Mouse (Mus musculus) MN1 (cell line): ENCODE measurements around the gene Arhgef17.

ENCODE experiments used
- DNase-seq: peaks from one replicate; pipeline ENCODE4 v3.0.0-alpha.2; 2016; ENCODE audit warnings: low spot score

Gene Arhgef17

DNA sequence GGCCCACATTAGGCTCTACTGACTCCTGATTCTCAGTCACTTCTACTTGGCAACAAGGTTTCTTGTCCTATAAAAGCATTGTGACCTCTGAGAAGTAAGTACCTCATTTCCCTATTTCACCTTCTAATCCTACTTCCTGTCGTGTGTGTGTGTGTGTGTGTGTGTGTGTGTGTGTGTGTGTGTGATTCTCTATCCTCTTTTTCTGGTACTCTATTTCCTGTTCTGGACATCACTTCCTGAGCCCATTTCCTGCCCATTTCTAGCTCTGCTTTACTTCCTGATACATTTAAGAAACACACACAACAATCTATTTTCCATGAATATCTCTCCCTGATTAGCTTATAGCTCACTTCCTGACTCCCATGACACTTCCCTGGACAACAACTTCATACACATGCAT, 56.1 kb downstream of the Arhgef17 start:
- no peak for DNase-seq

DNA sequence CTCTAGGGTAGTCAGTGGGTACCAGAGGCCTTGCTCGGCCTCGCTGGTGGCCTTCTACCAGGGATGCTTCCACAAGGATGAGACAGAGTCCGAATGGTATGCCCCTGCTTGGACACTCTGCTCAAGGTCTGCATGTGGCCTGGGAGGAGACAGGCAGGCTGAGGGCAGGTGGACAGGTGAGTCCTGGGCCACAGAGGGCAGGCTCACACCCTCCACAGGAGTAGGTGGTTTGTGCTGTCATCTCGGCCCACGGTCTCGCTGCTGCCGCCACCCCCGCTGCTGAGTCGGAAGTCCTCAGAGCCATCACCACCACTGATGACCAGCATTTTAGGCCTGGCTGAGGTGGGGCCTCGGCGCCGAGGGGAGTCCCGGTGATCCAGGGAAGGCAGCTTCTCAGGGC, 58.7 kb downstream of the Arhgef17 start:
- no peak for DNase-seq

DNA sequence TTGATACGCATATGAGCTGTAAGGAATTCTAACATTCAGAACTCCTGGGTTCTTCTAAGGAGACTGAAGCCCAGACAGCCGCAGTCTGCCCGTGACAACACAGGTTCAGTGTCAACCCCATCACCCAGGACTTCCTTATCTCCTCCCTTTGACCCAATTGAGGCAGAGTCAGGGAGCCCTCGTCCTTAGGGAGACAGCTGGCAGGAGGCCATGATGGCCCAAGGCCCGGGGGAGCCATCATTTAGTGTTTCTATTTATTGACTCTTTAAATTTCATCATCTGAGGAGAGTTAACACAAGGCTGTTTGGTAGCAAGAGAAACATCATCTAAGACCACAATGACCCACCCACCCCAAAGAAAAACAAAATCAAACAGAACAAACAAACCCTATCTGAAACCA, 60.0 kb downstream of the Arhgef17 start:
- DNase-seq, result no peak

DNA sequence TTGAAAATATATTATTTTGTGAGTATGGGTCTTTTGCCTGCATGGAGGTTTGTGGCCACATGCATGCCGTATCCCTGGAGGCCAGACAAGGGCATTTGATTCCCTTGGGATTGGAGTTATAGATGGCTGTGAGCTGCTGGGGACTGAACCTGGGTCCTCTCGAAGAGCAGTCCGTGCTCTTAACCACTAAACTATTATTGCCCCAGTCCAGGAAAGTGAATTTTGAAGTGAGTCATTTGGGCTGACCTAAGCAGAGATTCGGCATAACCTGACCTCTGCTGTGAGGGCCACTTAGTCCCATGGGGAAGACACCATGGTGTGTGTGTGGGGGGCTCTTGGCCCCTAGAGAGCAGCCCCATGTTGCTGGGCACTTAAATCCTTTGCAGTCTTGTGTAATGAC, 60.6 kb downstream of the Arhgef17 start:
- no peak for DNase-seq

DNA sequence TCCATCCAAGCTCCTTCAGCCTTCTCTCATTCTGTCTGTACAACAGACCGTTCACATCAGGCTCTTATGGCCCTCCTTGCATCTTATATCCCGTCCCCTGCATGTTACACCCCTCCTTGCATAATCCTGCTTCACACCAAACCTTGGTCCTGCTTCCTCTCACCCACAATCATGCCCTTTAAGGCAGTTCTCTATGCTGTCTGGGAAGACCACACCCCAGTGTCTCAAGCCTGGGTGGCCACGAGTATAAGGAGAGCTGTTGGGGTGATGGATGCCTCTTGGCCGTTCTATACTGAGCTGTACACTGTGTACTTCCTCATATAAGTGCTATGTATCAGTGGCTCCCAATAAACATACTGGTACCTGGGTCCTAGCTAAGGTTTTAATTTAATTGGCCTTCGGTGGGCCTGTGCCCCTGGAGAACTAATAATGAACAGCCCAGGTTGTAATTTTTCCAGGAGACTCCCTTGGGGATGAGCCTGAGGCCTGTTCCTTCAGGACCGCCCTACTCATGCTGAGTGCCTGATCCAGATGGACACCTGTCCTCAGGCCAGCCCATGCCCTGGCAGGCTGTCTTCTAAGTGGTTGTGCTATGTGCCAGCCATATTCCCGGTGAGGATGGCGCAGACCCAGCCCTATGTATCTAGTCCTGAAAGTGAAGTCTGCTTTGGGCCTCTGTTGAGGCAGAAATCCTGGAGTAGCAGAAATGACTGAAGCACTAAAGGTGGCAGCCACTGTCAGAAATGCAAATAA, 61.9 kb downstream of the Arhgef17 start:
- no peak for DNase-seq

DNA sequence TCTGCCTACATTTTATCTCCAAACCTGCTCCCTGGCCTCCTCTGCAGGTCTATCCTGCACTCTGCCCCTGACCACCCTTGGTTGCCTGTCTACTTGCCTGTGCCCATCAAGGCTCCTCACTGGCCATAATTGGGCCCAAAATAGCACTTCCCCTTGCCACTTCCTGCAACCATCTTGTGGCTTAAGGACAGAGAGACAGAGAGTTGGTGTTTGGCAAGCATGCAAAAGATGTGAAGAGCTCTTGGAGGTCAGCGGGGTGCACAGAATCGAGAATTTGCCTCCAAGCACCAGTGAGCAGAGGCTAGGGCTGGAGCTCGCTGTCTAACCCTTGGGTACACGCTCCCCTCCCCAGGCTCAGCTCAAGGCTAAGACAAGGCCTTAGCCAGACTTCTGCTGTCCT, 63.4 kb downstream of the Arhgef17 start:
- DNase-seq, result no peak

DNA sequence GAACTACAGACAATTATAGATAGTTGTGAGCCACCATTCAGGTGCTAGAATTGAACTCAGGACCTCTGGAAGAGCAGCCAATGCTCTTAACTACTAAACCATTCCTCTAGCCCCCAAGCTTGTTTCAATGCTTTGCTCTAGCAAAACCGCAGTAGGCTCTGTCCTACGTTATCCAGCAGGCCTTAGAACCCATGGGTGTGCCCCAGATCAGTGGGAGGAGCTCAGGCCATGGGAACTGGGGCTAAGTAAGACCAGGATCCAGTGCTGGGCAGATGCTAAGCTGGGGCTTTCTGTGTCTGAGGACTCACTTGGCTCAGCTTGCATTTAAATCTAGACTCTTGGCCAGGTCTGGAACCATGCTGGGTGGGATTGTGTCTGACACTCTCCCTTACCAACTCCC, 64.3 kb downstream of the Arhgef17 start:
- no peak for DNase-seq

DNA sequence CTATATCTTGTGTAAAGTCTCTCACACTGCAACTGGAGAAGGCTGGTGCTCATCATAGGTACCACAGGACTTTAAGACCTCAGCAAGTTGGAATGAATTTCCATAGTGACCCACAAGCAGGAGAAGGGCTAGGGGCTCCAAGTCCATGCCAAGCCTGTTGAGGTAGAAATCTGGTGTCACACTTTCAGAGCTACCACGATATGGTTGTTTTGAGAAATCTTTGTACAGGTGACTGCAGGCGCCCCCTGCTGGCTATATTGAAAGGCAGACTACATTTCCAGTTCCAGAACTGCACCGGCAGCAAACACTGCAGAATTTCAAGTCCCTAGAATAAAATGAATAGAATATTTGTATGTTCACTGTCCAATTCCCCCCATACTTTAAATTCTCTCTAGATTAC, 65.2 kb downstream of the Arhgef17 start:
- peak; percentile 60 for DNase-seq

DNA sequence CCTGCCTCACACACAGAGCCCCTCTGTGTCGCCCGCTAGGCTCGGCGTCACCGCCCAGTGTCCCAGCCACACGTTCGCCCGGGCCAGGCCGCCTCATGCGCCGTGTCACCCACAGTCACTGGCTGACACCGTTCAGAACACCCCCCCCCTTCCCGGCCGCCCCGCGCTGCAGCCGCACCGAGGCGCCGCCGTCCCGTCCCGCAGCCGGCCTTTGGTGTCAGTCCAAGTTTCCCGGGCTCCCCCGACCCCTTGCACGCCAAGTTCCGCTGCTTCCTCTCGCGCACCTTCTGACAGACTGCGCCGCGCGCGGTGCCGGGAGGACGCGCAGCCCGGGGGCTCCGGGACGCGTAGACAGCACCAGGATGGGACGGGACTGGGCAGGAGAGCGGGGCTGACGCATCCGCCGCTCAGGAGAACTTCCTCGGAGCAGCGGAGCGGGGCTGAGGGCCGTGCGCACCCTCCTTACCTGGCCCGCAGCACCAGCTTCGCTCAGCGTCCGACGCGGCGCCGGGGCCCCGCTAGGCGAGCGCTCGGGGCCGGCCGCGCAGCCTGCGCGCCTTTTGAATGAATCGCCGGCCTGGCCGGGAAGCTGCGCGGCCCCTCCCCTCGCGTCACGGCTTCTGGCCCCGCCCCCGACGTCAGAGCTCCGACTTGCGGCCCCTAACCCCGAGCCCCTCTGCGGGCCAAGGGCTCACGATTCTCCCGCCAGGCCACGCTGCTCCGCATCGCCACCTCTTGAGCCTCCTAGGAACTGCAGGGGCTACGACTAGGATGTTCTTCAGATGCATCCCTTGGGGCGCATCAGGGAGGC, 68.9 kb downstream of the Arhgef17 start, which contains the start of gene Relt:
Relt (minus strand) TSS at position 619 of the 811 bp plus-strand sequence.
- DNase-seq, result peak; percentile 98

DNA sequence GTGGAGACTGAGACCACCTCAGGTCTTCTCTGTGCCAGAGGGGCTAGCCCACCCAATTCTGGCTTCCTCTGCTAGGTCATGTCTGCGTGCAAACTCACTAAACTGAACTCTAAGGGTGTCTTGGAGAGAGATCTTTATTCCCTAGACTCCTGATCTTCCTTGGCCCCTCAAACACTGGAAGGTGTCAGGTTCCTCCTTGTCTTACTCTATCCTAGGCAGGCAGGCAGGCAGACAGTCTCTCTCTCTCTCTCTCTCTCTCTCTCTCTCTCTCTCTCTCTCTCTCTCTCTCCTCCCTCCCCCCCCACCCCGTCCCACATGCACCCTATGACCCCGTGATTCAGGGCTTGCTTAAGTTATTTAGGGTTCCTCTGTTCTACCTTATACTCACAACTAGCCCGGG, 69.6 kb downstream of the Arhgef17 start:
- DNase-seq, result no peak

DNA sequence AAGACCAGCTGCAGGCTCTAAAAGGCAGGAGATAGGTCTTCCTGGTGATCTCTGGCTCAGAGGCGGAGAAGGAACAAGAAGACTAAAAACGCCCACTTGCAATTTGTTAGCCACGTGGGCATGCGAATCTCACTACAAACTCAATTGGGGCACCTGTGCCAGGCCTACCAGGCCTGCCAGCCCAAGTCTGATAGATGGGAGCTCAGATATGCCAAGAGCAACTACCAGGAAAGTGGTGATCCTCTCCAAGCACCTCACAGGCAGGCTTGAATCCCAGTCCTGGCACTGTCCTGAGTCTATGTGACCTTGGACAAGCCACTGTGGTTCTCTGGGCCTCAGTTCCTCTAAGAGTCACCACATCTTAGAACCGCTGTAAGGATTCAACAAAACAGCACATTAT, 70.7 kb downstream of the Arhgef17 start:
- no peak for DNase-seq

DNA sequence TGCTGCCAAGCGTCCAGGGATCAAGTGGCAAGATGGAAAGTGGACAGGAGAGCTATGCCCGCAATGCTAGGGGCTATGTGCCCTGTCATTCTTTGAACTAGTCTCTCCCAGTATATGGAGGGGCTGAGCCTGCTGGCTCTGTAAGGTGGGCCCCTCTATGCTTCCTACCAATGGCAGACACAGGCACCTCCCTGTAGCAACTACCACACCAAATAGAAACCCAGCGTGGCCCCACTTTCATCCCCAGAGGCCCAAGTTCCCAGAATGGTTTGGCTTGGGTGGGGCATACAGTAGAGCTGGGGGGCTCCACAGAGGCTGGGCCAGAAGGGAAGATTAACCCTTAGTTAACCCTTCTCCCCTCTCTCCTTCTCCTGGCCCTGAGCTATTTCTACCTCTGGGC, 71.5 kb downstream of the Arhgef17 start:
- no peak for DNase-seq

DNA sequence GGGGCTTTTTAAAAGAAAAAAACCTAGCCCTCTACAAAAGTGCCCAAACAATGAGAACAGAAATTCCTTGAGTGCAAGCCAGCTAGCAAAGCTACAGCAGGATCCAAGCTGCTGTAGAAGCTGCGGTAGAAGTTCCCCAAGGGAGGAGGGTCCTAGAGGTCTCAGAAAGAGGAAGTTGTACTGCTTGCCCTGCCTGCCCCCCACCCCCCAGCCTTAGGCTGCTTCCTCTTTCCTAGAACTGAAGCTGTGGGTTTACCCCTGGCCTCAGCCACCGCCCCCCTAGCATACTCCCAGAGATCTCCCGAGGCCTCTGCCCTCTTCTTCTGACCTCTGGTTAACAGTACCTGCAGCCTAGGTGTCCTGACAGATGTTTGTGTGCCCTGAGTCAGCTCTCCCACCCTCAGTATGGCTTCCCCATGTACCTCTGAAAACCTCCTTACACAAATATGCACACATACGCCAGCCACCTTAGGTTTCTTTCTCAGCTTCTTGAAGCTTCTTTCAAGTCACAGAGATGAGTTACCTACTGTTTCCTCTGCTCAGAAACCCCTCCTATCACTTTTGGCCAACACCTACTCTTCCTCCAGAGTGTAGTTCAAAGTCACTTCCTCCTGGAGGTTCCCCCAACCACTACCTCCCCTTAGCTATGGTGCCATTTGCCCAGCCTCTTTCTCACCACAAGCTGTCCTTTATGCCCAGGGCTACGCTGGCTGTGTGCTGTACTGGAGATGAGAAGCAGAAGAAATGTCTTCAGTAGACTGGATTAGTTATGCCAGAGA, 75.9 kb downstream of the Arhgef17 start:
- no peak for DNase-seq

DNA sequence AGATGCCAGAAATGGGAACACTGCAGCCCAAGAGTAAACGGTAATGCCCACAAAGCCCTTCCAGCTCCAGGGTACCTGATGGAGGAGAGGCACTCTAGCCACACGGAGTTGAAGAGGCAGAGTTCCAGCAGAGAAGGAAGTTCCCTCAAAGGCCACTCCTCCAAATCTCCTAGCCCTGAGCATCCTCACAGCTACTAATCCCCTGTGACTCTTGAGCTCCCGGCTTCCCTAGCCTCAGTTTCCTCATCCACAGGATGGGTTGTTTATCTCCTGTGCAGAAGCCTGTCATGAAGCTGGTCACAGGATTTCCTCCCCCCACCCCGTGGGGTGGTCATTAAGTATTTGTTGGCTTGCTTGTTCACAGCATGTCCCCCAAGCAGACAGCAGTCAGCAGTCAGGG, 76.6 kb downstream of the Arhgef17 start:
- no peak for DNase-seq

DNA sequence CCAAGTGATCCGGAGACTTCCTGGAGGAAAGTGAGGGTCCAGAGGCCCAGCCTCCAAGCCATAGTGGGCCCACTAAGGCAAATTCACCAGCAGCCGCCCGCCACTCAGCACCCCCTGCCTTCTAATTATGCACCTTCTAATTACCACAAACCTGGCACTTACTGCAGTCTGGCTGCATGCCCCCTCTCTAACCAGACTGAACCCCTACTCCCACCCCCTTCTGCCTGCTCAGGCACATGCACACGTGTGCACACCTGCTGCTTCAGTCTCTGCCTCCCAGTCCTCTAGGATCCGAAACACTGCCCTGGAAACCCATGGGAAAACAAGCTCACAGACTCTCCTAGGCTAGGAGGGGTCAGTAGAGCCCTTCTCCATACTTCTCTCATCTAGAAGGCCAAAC, 77.0 kb downstream of the Arhgef17 start:
- DNase-seq, result no peak

DNA sequence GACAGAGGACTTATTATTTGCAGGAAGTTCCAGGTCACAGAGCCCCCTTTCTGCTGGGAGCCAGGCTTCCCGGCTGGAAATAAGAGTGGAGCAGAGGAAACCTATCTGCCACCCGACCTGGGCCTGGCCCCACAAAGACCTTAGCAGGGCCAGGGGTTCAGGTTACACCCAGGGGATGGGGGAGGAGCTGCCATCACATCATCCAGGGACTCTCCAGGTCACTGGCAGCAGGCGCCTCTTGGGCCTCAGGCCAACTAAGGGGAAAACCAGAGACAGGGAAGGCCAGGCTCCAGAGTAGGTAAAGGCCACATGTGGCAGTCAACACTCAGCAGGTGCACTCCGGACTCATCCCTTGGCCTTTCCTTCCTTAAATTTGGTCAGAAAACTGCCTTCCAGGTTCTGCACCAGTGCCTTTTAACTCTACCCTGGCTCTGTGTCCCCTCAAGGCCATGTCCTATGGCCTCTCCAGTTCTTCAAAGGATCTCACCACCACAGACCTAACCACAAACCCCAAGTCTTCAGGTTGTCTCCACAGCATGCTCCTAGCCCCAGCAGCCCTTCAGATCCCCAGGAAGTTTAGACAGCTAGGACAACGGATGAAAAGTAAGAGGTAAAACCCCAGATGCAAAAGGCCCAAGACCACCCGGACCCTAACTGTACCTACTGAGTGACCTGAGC, 77.6 kb downstream of the Arhgef17 start:
- DNase-seq, result peak; percentile 61

DNA sequence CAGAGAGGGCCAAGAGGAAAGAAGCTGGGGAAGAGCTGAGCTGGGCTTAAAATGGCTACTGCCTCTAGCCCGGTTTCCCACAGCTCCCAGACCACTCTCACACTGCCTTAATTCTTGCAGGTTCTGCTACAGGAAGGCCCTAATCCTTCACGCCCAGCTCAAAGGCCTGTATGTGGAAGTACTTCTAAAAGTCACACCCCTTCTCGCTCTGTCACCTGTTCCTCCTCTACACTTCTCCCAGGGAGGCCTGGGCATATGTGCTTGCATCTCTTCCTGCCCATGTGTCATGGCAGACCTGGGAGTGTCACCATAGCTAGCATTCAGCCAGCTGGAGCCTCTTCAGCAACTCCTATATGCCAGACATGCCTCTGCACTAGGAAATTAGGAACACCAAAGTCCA, 78.5 kb downstream of the Arhgef17 start:
- no peak for DNase-seq

DNA sequence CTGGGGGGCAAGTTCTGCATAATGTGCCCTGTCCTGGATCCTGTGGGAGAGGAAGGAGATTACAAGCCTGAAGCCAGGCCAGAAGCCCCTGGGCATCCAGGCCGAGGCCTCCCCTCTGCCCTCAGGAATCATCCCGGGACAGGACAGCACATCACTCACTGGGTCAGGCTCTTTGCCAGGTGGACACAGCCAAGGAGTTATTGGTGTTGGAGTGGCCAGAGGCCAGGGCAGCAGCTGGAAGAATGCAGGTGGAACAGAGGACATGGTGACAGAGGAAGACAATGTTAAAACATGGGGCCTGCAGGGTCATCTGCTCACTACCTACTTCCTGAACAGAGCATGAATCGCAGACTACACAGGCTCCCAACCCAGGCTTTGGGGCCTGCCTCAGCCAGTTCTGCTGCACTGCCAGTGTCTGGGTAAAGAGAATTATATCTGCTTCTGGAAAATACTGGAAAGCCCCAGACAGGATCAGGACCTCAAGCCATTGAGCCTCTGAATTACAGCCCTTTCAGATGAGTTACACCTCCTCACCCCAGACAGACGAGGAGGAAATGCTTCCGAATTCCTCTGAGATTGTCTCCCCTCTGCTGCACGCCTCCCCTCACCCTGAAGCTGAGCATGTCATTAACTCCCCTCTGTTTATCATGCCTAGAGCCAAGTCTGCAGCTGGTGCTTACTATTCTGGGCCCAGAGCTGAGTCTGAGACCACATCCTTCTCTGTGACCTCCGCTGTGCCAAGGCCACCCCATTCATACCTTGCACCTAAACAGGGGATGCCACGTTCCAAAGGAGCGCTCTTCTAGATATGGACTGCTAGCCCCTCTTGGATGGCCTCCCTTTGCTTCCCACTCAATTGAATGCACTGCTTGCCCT, 80.2 kb downstream of the Arhgef17 start:
- no peak for DNase-seq

DNA sequence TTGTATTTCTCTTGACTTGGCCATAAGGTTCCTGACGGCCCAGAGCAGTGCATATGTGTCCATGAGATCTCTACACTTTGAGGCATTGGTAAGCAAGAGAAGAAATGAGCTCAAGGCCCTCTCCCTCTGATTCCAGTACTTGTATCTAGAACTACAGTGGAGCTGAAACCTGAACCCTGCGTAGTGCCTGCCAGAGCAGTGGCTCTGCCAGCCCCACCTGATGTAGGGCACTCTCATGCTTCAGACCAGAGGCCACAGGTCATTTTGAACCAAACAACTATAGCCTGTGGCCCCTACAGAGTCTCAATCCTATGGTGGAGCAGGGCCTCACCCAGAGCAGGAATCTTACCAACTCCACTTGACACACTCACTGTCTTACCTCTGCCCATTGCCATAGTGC, 82.4 kb downstream of the Arhgef17 start:
- DNase-seq, result no peak

DNA sequence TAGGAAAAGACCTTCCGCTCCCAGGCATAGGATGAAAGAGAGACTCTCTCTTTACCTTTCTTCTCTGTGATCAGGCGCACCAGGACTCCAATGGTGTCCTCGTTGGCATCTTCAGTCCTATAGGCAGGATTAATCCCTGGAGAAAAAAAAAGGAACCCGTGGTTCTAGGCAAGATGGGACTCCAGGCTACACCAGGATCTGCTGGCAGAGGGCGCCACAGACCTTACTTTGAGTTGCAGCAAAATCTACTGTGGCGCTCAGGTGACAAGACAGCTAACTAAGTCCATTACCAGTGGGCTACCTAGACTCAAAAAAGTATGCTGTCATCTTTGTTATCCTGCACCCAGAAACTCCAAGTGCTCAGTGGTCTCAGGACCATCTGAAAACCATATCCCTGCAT, 83.2 kb downstream of the Arhgef17 start:
- DNase-seq, result peak; percentile 80

DNA sequence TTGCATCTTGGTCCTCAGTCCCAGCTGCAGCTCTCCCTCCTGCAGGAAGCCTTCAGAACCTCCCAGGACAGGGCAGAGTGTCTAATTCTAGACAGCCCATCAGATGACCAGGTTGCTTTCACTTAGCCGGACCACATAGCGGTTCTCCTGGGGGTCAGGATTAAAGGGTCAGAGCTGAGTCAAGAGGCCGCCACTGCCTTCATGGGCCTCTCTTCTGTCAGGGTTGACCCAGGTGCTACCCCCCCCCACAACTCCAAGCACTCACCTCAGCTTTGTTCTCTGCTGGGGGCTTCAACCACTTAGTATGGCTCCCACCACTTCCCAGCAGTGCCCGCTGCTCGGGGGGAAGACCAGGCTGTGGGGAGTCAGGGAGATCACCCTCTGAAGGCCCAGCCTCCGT, 84.8 kb downstream of the Arhgef17 start:
- no peak for DNase-seq
